Comparison of ENCODE assay signal across 24 mouse cellular contexts in the genomic region with DNA sequence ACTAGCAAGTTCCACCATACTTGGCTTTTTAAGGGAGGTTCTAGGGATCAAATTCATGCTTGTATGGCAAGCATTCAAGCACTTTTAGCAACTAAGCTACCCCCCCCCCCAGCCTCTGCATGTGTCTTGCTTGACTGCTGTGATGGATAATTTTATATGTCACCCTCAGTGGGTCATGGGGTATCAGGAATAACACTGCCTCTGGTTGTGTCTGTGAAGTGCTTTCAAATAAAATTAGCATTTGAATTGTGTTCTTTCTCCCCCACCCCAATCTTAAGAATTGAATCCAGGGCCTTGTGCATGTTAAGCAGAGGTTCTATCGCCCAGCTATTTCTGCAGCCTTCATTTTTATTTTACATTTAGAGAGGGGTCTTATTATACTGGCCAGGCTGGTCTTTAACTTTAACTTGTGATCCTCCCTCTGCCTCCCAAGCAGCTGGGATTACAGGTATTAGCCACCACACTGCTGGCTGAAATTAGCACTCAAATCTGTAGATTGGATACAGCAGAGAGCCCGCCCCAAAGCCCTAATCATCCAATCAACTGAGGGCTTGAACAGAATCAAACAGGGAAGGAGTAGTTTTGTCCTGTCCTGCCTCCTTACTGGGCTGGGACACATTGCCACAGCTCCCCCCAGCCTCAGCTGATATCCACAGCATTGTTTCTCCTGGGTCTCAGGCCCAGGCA. TPM values are rescaled to one million over a fixed set of nuclear protein-coding genes. Genes with fewer than 3 reads are reported as not detected.
DNase-seq lines count a peak whose midpoint lies in the region; ATAC-seq and TF ChIP-seq lines count a peak whose summit lies in the region.
"Had no signal": no experiment of that assay in that cellular context is flagged by ENCODE, and none has a peak within 500 bp of the region (broad histone marks: within the 10 kb centered on the region; RNA-seq: fewer than 3 reads in every experiment).

No protein-coding gene starts in this region.

- no peaks in the 10 kb centered on the region for H3K36me3 ChIP-seq in forebrain, embryonic 15.5 days
- H3K36me3 ChIP-seq in heart, embryonic 12.5 days: no peaks in the 10 kb centered on the region
- no peaks in the 10 kb centered on the region for H3K36me3 ChIP-seq in hindbrain, embryonic 13.5 days
- H3K36me3 ChIP-seq: heart, embryonic 13.5 days; hindbrain, embryonic 15.5 days; intestine, embryonic 15.5 days had no signal

- 31% methylated on average over 2 of the region's 2 CpGs for WGBS in forebrain, embryonic 15.5 days
- WGBS in heart, embryonic 12.5 days: 62% methylated on average over 2 of the region's 2 CpGs
- 52% methylated on average over 2 of the region's 2 CpGs for WGBS in hindbrain, embryonic 13.5 days

- no peak for DNase-seq in layer of hippocampus, adult 2 months (ENCODE audit: low spot score in 2 of 2)
- DNase-seq in layer of hippocampus, postnatal 36 days: no peak
- peak; percentile 50 for DNase-seq in R1 (ENCODE audit: low read depth, low spot score)
- peak; percentile 68 for DNase-seq in brain, embryonic 14.5 days (ENCODE audit: low read depth)
- no peak for DNase-seq in left cerebral cortex, adult 11 months (ENCODE audit: low spot score)
- DNase-seq: adrenal gland, adult 8-10 months; adrenal gland, postnatal 25 days; cerebellum, adult 18-20 months; cerebellum, adult 9-10 months; cerebellum, postnatal 14 days; gastrocnemius, postnatal 25 days; heart, adult 18-20 months; heart, postnatal 14 days; heart, postnatal 4 days had no signal

- H3K4me2 ChIP-seq in forebrain, embryonic 15.5 days (replicated peaks): no peak overlapping the region
- H3K4me2 ChIP-seq in heart, embryonic 12.5 days: no peak overlapping the region
- no peak overlapping the region for H3K4me2 ChIP-seq in hindbrain, embryonic 13.5 days
- H3K4me2 ChIP-seq: heart, embryonic 13.5 days; hindbrain, embryonic 15.5 days; intestine, embryonic 15.5 days had no signal

- TF ChIP-seq POLR2A in brain, embryonic 14.5 days (IDR thresholded peaks at IDR 0.05; ENCODE audit: borderline replicate concordance, extremely low read depth, insufficient read depth, insufficient read length, poor library complexity, severe bottlenecking): no peak

- no peak overlapping the region for H3K9ac ChIP-seq in forebrain, embryonic 15.5 days (replicated peaks)
- H3K9ac ChIP-seq in heart, embryonic 12.5 days: no peak overlapping the region
- H3K9ac ChIP-seq in hindbrain, embryonic 13.5 days: no peak overlapping the region
- H3K9ac ChIP-seq: heart, embryonic 13.5 days; hindbrain, embryonic 15.5 days; intestine, embryonic 15.5 days had no signal

- ATAC-seq in forebrain, embryonic 15.5 days (replicated peaks): peak; percentile 51
- no peak for ATAC-seq in heart, embryonic 12.5 days (ENCODE audit: insufficient number of reproducible peaks, low FRiP score)
- no peak for ATAC-seq in hindbrain, embryonic 13.5 days (ENCODE audit: low FRiP score)
- ATAC-seq: activated CD4-positive, CD25-positive, alpha-beta regulatory T cell, adult 4 months; CD4-positive, CD25-positive, alpha-beta regulatory T cell, adult 4 months; intestine, embryonic 15.5 days had no signal

- H3K27me3 ChIP-seq in forebrain, embryonic 15.5 days: no peaks in the 10 kb centered on the region
- H3K27me3 ChIP-seq in heart, embryonic 12.5 days (replicated peaks): peaks cover 27% of the 10 kb centered on the region
- peaks cover 4% of the 10 kb centered on the region; the same call in 1 of the 2 replicates for H3K27me3 ChIP-seq in hindbrain, embryonic 13.5 days
- H3K27me3 ChIP-seq: hindbrain, embryonic 15.5 days; intestine, embryonic 15.5 days had no signal

- TF ChIP-seq CTCF in layer of hippocampus, adult 2 months (conservative IDR thresholded peaks at IDR 0.05): no peak
- TF ChIP-seq CTCF in brain, embryonic 14.5 days (IDR thresholded peaks at IDR 0.05; ENCODE audit: borderline replicate concordance, extremely low read depth, insufficient read depth, insufficient read length): no peak

- peak overlapping the region; percentile 64; the same call in 1 of the 2 replicates for H3K27ac ChIP-seq in layer of hippocampus, adult 2 months
- H3K27ac ChIP-seq in forebrain, embryonic 15.5 days (replicated peaks): peak overlapping the region; percentile 74
- no peak overlapping the region for H3K27ac ChIP-seq in heart, embryonic 12.5 days (ENCODE audit: poor library complexity, severe bottlenecking)
- no peak overlapping the region for H3K27ac ChIP-seq in hindbrain, embryonic 13.5 days
- H3K27ac ChIP-seq: heart, embryonic 13.5 days; hindbrain, embryonic 15.5 days; intestine, embryonic 15.5 days had no signal

- H3K9me3 ChIP-seq in forebrain, embryonic 15.5 days: no peaks in the 10 kb centered on the region
- H3K9me3 ChIP-seq in heart, embryonic 12.5 days (replicated peaks): no peaks in the 10 kb centered on the region
- H3K9me3 ChIP-seq in hindbrain, embryonic 13.5 days: no peaks in the 10 kb centered on the region
- H3K9me3 ChIP-seq: heart, embryonic 13.5 days; hindbrain, embryonic 15.5 days; intestine, embryonic 15.5 days had no signal

- no peak overlapping the region for H3K4me3 ChIP-seq in layer of hippocampus, adult 2 months
- H3K4me3 ChIP-seq in forebrain, embryonic 15.5 days: no peak overlapping the region
- no peak overlapping the region for H3K4me3 ChIP-seq in heart, embryonic 12.5 days
- no peak overlapping the region for H3K4me3 ChIP-seq in hindbrain, embryonic 13.5 days
- H3K4me3 ChIP-seq: heart, embryonic 13.5 days; hindbrain, embryonic 15.5 days; intestine, embryonic 15.5 days had no signal

- peaks cover 35% of the 10 kb centered on the region for H3K4me1 ChIP-seq in forebrain, embryonic 15.5 days
- H3K4me1 ChIP-seq in heart, embryonic 12.5 days (replicated peaks): no peaks in the 10 kb centered on the region
- H3K4me1 ChIP-seq in hindbrain, embryonic 13.5 days (replicated peaks): peaks cover 38% of the 10 kb centered on the region
- H3K4me1 ChIP-seq: heart, embryonic 13.5 days; intestine, embryonic 15.5 days had no signal

RNA-seq across cellular contexts. Expression of gene Crtac1, which starts 36.6 kb away (rescaled TPM):
- 100 to 1,000 TPM in 1 of 2 experiments, 10 to 100 TPM in 1; 83.8 to 104 TPM for total RNA-seq in layer of hippocampus, adult 2 months (2021)
- 100 to 1,000 TPM in 1 of 2 experiments, 10 to 100 TPM in 1; 85.5 to 105 TPM for total RNA-seq in layer of hippocampus, postnatal 36 days (2021)
- polyA plus RNA-seq in brain, embryonic 14.5 days (2012; rRNA removed): 21.5 and 21.7 TPM in 2 replicates
- 20.4 TPM in 2 replicates for polyA plus RNA-seq in forebrain, embryonic 15.5 days (2015; fragmentation: Nextera tagmentation; extraction: Ambion mirVana)
- polyA plus RNA-seq in heart, embryonic 12.5 days (2016; fragmentation: Nextera tagmentation; extraction: Ambion mirVana): 0.55 and 0.59 TPM in 2 replicates
- 29.9 and 33.1 TPM in 2 replicates for polyA plus RNA-seq in hindbrain, embryonic 13.5 days (2015; fragmentation: Nextera tagmentation; extraction: Ambion mirVana)
- total RNA-seq: heart, adult 18-20 months; MEL had no signal
- polyA plus RNA-seq: activated CD4-positive, CD25-positive, alpha-beta regulatory T cell, adult 4 months; C2C12; CD4-positive, CD25-positive, alpha-beta regulatory T cell, adult 4 months had no signal

Comparison
In these comparisons a context has a peak if more than half of its experiments do, and no peak if none do; other contexts are left out.
1. DNase-seq: peak in R1 (single experiment) and brain, embryonic 14.5 days (single experiment); none in layer of hippocampus, adult 2 months (0 of 2), layer of hippocampus, postnatal 36 days (0 of 2) and left cerebral cortex, adult 11 months (single experiment).
2. H3K27ac ChIP-seq: peak in layer of hippocampus, adult 2 months (single experiment) and forebrain, embryonic 15.5 days (single experiment); none in heart, embryonic 12.5 days (single experiment) and hindbrain, embryonic 13.5 days (single experiment).
3. RNA of gene Crtac1, which starts 36.6 kb away (polyA plus RNA-seq): 29.9 to 33.1 TPM in hindbrain, embryonic 13.5 days, 21.5 to 21.7 TPM in brain, embryonic 14.5 days and 20.4 TPM in forebrain, embryonic 15.5 days; 0.55 to 0.59 TPM in heart, embryonic 12.5 days; every median in the first group is over 10 times any median in the second.